Mouse (Mus musculus) cerebellum, adult 11 months (tissue): ENCODE data around the gene Prpf19.

Experiments
- DNase-seq: peaks from one replicate; pipeline ENCODE4 v3.0.0; 2022

The Prpf19 gene

DNA sequence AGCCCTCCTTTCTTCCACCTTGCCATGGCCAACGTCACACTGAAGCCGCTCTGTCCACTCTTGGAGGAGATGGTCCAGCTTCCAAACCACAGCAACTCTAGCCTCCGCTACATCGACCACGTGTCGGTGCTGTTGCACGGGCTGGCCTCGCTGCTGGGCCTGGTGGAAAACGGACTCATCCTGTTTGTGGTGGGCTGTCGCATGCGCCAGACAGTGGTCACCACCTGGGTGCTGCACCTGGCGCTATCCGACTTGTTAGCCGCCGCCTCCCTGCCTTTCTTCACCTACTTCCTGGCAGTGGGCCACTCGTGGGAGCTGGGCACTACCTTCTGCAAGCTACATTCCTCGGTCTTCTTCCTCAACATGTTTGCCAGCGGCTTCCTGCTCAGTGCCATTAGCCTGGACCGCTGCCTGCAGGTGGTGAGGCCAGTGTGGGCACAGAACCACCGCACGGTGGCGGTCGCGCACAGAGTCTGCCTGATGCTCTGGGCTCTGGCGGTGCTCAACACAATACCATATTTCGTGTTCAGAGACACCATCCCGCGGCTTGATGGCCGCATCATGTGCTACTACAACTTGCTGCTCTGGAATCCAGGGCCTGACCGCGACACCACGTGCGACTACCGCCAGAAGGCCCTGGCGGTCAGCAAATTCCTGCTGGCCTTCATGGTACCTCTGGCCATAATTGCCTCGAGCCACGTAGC lies 45.2 kb downstream of the Prpf19 start:
- DNase-seq = peak; percentile 81

GRCm38 (mm10) chr19:10940801-10941457 lies 45.9 kb downstream of the Prpf19 start:
- no peak for DNase-seq

DNA sequence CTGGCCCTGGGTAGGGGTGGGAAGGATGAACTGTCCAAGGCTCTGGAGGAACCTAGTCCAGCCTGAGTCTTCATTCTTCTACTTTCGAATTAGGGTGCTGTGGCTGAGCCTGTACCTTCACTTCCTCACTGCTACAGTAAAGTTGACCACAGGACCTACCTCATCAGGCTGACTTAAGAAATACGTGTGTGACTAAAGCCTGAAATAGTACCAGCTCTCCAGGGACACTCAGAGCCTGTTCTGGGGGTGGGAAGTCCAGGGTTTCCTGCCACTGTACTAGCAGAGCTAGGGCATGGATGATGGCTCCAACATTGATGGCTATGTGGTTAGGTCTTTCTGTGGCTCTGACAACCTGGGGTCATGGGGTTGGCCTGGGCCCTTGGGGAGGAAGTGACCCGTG lies 48.9 kb downstream of the Prpf19 start:
- no peak for DNase-seq

GRCm38 (mm10) chr19:10946506-10946905 lies 51.5 kb downstream of the Prpf19 start:
- DNase-seq = no peak

- no peak for DNase-seq
Measured at GRCm38 (mm10) chr19:10947219-10947618, 52.2 kb downstream of the Prpf19 start.

- peak; percentile 31 for DNase-seq
Measured at GRCm38 (mm10) chr19:10948416-10948815, 53.4 kb downstream of the Prpf19 start.

DNA sequence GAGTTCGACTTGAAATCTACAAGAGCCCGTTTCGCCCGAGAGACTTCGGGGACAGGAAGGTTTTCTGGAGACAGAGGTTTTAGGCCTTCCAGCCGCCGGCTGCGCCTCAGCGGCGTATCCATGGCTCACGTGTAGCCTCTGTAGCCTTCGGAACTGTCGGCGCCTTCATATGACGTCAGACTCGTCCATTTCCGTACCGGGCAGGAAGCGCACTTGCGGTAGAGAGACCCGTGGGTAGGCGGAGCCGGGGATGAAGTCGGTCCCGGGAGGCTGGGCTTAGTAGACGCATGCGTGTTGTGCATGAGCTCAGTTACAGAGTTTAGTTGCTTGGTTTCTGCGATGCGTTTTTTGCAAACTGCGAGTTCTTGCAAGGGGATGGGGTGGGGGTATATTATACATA lies 54.1 kb downstream of the Prpf19 start, which contains the start of gene Ccdc86:
TSS of gene Ccdc86 (minus strand) at position 155 of the 400 bp plus-strand sequence.
- peak; percentile 92 for DNase-seq

DNA sequence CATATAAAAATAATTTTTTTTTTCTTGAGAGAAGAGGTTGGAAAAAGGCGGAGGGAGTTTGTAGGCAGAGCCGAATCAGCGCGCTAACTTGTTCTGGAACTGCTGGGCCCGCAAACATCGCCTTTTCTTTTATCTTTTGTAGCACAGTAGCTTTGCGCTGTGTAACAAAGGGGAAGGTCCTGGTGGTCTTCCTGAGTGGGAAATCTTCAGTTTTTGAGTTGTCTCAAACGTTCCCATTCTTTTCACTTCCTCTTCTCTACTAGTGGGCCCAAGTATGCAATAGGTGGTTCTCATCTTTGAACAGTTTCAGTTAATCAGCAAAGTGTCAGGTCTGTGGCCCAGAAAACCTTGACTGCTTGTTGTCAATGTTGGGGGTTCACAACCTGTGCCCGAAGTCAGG lies 54.5 kb downstream of the Prpf19 start:
- DNase-seq = no peak

DNA sequence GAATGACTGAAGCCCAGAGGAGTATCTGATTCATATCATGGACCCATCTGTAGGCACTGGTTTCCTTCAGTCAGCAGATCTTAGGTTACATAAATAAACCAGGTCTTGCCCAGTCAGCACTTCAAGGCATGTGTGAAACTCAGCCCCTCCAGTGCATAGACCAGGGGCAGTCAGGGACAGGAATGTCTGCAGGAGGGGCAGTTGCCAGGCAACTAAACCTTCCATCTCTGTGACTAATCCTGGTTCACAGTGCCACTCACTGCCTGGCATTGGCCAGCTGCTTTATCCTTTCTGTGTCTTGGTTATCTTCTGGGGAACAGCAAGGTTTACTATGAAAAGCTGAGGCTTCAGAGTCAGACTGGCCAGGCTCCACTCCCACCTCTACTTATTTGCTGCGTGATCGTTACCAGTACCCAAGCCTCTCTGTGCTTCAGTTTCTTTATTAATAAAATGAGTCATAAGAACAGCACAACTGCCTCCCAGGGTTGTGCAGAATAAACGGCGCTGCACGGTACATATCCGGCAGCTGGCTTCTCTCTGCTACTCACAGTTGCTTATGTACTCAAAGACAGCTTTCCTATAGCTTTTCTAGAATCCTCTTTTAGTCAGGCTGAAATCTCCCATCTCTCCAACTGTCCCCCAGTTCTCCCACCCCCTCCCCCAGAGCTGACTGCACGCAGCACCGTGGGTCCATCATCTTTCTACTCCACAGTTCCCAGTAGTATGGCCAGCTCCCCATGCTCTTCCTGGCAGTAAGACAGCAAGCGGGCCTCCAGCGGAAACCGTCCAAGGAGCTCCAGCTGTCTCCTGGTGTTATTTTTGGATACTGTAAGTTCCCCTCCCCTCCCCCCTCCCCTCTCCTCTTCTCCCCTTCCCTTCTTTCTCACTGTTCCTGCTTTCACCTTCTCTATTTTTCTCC lies 57.2 kb downstream of the Prpf19 start:
- DNase-seq = no peak
